19 mouse cellular contexts compared by ENCODE assay signal in genomic region chr9:45617889-45618288, GRCm38 (mm10).
DNase-seq lines count a peak whose midpoint lies in the region; ATAC-seq and TF ChIP-seq lines count a peak whose summit lies in the region.
"Had no signal": no experiment of that assay in that cellular context is flagged by ENCODE, and none has a peak within 500 bp of the region (broad histone marks: within the 10 kb centered on the region; RNA-seq: fewer than 3 reads in every experiment).

No protein-coding gene starts in this region.

- H3K27ac ChIP-seq in hindbrain, embryonic 13.5 days: peak overlapping the region; percentile 79
- H3K27ac ChIP-seq in hindbrain, embryonic 10.5 days: no peak overlapping the region
- peak overlapping the region; percentile 60 for H3K27ac ChIP-seq in forebrain, embryonic 12.5 days
- peak overlapping the region; percentile 60 for H3K27ac ChIP-seq in hindbrain, embryonic 14.5 days
- H3K27ac ChIP-seq in midbrain, postnatal 0 days (ENCODE audit: low read depth, low read length): peak overlapping the region; percentile 55
- H3K27ac ChIP-seq in intestine, embryonic 16.5 days (ENCODE audit: low read length): no peak overlapping the region
- H3K27ac ChIP-seq: heart, embryonic 13.5 days; liver, embryonic 14.5 days; lung, embryonic 15.5 days; stomach, postnatal 0 days had no signal

- WGBS in hindbrain, embryonic 13.5 days: 66% methylated on average over 10 of the region's 10 CpGs
- 91% methylated on average over 10 of the region's 10 CpGs for WGBS in hindbrain, embryonic 10.5 days
- 92% methylated on average over 10 of the region's 10 CpGs for WGBS in forebrain, embryonic 12.5 days
- WGBS in hindbrain, embryonic 14.5 days: 65% methylated on average over 10 of the region's 10 CpGs
- 54% methylated on average over 10 of the region's 10 CpGs for WGBS in midbrain, postnatal 0 days
- 82% methylated on average over 10 of the region's 10 CpGs for WGBS in intestine, embryonic 16.5 days

- H3K36me3 ChIP-seq in hindbrain, embryonic 13.5 days: no peaks in the 10 kb centered on the region
- no peaks in the 10 kb centered on the region for H3K36me3 ChIP-seq in hindbrain, embryonic 10.5 days
- H3K36me3 ChIP-seq in forebrain, embryonic 12.5 days (replicated peaks): no peaks in the 10 kb centered on the region
- H3K36me3 ChIP-seq in hindbrain, embryonic 14.5 days (replicated peaks; ENCODE audit: control insufficient read depth, insufficient read depth): no peaks in the 10 kb centered on the region
- H3K36me3 ChIP-seq in midbrain, postnatal 0 days (ENCODE audit: insufficient read depth, low read length): no peaks in the 10 kb centered on the region
- H3K36me3 ChIP-seq in intestine, embryonic 16.5 days (ENCODE audit: control insufficient read depth, insufficient read depth, low read length): no peaks in the 10 kb centered on the region
- H3K36me3 ChIP-seq: G1E; heart, embryonic 13.5 days; lung, embryonic 15.5 days had no signal

- H3K4me2 ChIP-seq in hindbrain, embryonic 13.5 days: no peak overlapping the region
- H3K4me2 ChIP-seq in forebrain, embryonic 12.5 days: no peak overlapping the region
- H3K4me2 ChIP-seq in hindbrain, embryonic 14.5 days (replicated peaks): no peak overlapping the region
- H3K4me2 ChIP-seq in midbrain, postnatal 0 days (ENCODE audit: low read depth, low read length, poor library complexity, severe bottlenecking): no peak overlapping the region
- no peak overlapping the region for H3K4me2 ChIP-seq in intestine, embryonic 16.5 days (ENCODE audit: low read depth, low read length)
- H3K4me2 ChIP-seq: heart, embryonic 13.5 days; lung, embryonic 15.5 days had no signal

- H3K9me3 ChIP-seq in hindbrain, embryonic 13.5 days: no peaks in the 10 kb centered on the region
- no peaks in the 10 kb centered on the region for H3K9me3 ChIP-seq in hindbrain, embryonic 10.5 days
- H3K9me3 ChIP-seq in forebrain, embryonic 12.5 days: no peaks in the 10 kb centered on the region
- H3K9me3 ChIP-seq in hindbrain, embryonic 14.5 days (ENCODE audit: control insufficient read depth, low read length): no peaks in the 10 kb centered on the region
- H3K9me3 ChIP-seq in midbrain, postnatal 0 days (ENCODE audit: low read length): no peaks in the 10 kb centered on the region
- H3K9me3 ChIP-seq in intestine, embryonic 16.5 days (ENCODE audit: control insufficient read depth, low read length): no peaks in the 10 kb centered on the region
- H3K9me3 ChIP-seq: G1E; heart, embryonic 13.5 days; lung, embryonic 15.5 days had no signal

- peak overlapping the region; percentile 25; the same call in 1 of the 2 replicates for H3K9ac ChIP-seq in hindbrain, embryonic 13.5 days
- no peak overlapping the region for H3K9ac ChIP-seq in forebrain, embryonic 12.5 days
- H3K9ac ChIP-seq in hindbrain, embryonic 14.5 days: no peak overlapping the region
- no peak overlapping the region for H3K9ac ChIP-seq in midbrain, postnatal 0 days (replicated peaks; ENCODE audit: low read length, poor library complexity, severe bottlenecking)
- no peak overlapping the region for H3K9ac ChIP-seq in intestine, embryonic 16.5 days (ENCODE audit: low read depth, low read length)
- H3K9ac ChIP-seq: heart, embryonic 13.5 days; liver, embryonic 14.5 days; lung, embryonic 15.5 days had no signal

- no peaks in the 10 kb centered on the region for H3K27me3 ChIP-seq in hindbrain, embryonic 13.5 days
- no peaks in the 10 kb centered on the region for H3K27me3 ChIP-seq in hindbrain, embryonic 10.5 days (ENCODE audit: insufficient read depth, poor library complexity, severe bottlenecking)
- no peaks in the 10 kb centered on the region; the same call in 1 of the 2 replicates for H3K27me3 ChIP-seq in forebrain, embryonic 12.5 days
- H3K27me3 ChIP-seq in hindbrain, embryonic 14.5 days (ENCODE audit: control insufficient read depth, insufficient read depth, low read length): no peaks in the 10 kb centered on the region
- H3K27me3 ChIP-seq in midbrain, postnatal 0 days (ENCODE audit: insufficient read depth, low read length): no peaks in the 10 kb centered on the region
- H3K27me3 ChIP-seq in intestine, embryonic 16.5 days (replicated peaks; ENCODE audit: control insufficient read depth, insufficient read depth, low read length): no peaks in the 10 kb centered on the region
- H3K27me3 ChIP-seq: lung, embryonic 15.5 days had no signal

- ATAC-seq in hindbrain, embryonic 13.5 days (ENCODE audit: low FRiP score): peak; percentile 57; the same call in 1 of the 2 replicates
- no peak for ATAC-seq in forebrain, embryonic 12.5 days (ENCODE audit: low FRiP score)
- ATAC-seq in hindbrain, embryonic 14.5 days (ENCODE audit: low FRiP score): no peak
- ATAC-seq in midbrain, postnatal 0 days (ENCODE audit: low FRiP score): 0 out of 2 replicates have a peak, but pooled peaks have one; percentile 31
- no peak for ATAC-seq in intestine, embryonic 16.5 days
- ATAC-seq: intestine, postnatal 0 days had no signal

- H3K4me3 ChIP-seq in hindbrain, embryonic 13.5 days: no peak overlapping the region
- H3K4me3 ChIP-seq in hindbrain, embryonic 10.5 days: no peak overlapping the region
- no peak overlapping the region for H3K4me3 ChIP-seq in forebrain, embryonic 12.5 days (replicated peaks)
- no peak overlapping the region for H3K4me3 ChIP-seq in hindbrain, embryonic 14.5 days (replicated peaks; ENCODE audit: low read length)
- no peak overlapping the region for H3K4me3 ChIP-seq in midbrain, postnatal 0 days (ENCODE audit: low read depth, low read length)
- H3K4me3 ChIP-seq in intestine, embryonic 16.5 days (ENCODE audit: low read length): no peak overlapping the region
- H3K4me3 ChIP-seq: heart, embryonic 13.5 days; lung, embryonic 15.5 days had no signal

- DNase-seq in hindbrain, embryonic 10.5 days (ENCODE audit: low spot score): no peak
- DNase-seq in hindbrain, embryonic 14.5 days (ENCODE audit: low spot score): no peak
- DNase-seq in midbrain, postnatal 0 days (ENCODE audit: low spot score): peak; percentile 24
- no peak for DNase-seq in adrenal gland, adult (ENCODE audit: inconsistent age in 2 of 2, low spot score in 1 of 2)
- DNase-seq in adrenal gland, postnatal 36 days: no peak
- DNase-seq: cerebellum, adult 9-10 months; gastrocnemius, postnatal 10 days; heart, adult 18-20 months; lung, postnatal 4 days; right cerebral cortex, postnatal 25 days had no signal

- H3K4me1 ChIP-seq in hindbrain, embryonic 13.5 days (replicated peaks): peaks cover 60% of the 10 kb centered on the region
- peaks cover 21% of the 10 kb centered on the region for H3K4me1 ChIP-seq in hindbrain, embryonic 10.5 days (replicated peaks)
- H3K4me1 ChIP-seq in forebrain, embryonic 12.5 days: peaks cover 45% of the 10 kb centered on the region
- peaks cover 19% of the 10 kb centered on the region for H3K4me1 ChIP-seq in hindbrain, embryonic 14.5 days (replicated peaks; ENCODE audit: control insufficient read depth, insufficient read depth, low read length)
- H3K4me1 ChIP-seq in midbrain, postnatal 0 days (ENCODE audit: insufficient read depth, low read length): peaks cover 9% of the 10 kb centered on the region; the same call in 1 of the 2 replicates
- H3K4me1 ChIP-seq in intestine, embryonic 16.5 days (ENCODE audit: control insufficient read depth, insufficient read depth, low read length): no peaks in the 10 kb centered on the region
- H3K4me1 ChIP-seq: heart, embryonic 13.5 days; lung, embryonic 15.5 days had no signal

- TF ChIP-seq CTCF in midbrain, postnatal 0 days (IDR thresholded peaks at IDR 0.05): no peak

Comparison
In these comparisons a context has a peak if more than half of its experiments do, and no peak if none do; other contexts are left out.
1. ATAC-seq: peak in hindbrain, embryonic 13.5 days (single experiment) and midbrain, postnatal 0 days (single experiment); none in forebrain, embryonic 12.5 days (single experiment), hindbrain, embryonic 14.5 days (single experiment) and intestine, embryonic 16.5 days (single experiment).
2. H3K27ac ChIP-seq: peak in hindbrain, embryonic 13.5 days (single experiment), forebrain, embryonic 12.5 days (single experiment), hindbrain, embryonic 14.5 days (single experiment) and midbrain, postnatal 0 days (single experiment); none in hindbrain, embryonic 10.5 days (single experiment) and intestine, embryonic 16.5 days (single experiment).